Mouse (Mus musculus): ENCODE data around the gene Atp11c. TPM values are rescaled to one million over a fixed set of nuclear protein-coding genes. Genes with fewer than 3 reads are reported as not detected.

The Atp11c gene
- polyA plus RNA-seq, 1 experiment from 2014 or later: 3.1 TPM

DNA sequence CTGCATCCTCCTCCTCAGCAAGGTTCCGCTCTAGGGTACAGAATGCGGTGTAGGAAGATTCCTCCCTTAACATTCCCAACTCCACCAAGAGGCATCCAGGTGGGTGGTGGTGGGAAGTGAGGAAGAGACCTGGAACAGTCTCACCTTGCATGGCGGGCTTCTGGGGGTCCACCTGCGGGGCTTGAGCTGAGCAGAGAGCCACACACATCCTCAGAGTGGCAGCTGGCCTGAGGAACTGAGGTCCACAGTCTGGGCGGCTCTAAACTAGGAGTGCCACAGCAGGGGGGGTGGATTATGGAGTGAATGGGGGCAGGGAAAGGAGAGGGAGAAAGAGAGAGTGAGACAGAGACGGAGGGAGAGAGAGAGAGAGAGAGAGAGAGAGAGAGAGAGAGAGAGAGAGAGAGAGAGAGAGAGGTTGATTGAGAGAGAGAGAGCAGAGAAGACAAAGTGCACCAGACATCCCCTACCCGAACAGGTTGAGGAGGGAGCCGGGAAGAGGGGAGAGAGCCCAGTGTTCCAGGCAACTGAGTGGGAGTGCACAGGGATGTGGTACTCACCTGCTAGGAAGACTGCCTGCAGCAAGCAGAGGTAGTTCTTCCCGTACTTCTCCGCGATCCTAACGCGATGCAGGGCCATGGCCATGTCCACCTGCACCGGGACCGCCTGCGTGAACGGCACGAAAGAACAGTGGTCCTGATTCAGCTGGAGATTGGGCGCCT lies 414.3 kb downstream of the Atp11c start:
- peaks cover 18% of the 10 kb centered on the region for H3K27me3 ChIP-seq (ENCODE audit: control insufficient read depth, insufficient read depth, low read depth, low read length)
- H3K9me3 ChIP-seq (replicated peaks; ENCODE audit: control insufficient read depth, low read length): no peaks in the 10 kb centered on the region
- H3K36me3 ChIP-seq (ENCODE audit: control insufficient read depth, insufficient read depth): no peaks in the 10 kb centered on the region
- H3K4me1 ChIP-seq (ENCODE audit: control insufficient read depth, low read depth, low read length): no peaks in the 10 kb centered on the region
- WGBS (ENCODE audit: insufficient replicate concordance): 13% methylated on average over 19 of the region's 19 CpGs
- no peak overlapping the region for H3K9ac ChIP-seq (ENCODE audit: low read depth, low read length)
- no peak overlapping the region for H3K27ac ChIP-seq (ENCODE audit: low read length)
- no peak overlapping the region for H3K4me3 ChIP-seq (ENCODE audit: low read depth, low read length)
- 0 out of 2 replicates have a peak overlapping the region, but pooled peaks have one; percentile 6 for H3K4me2 ChIP-seq (ENCODE audit: low read depth, low read length)
- no peak for ATAC-seq (ENCODE audit: low read depth)

MicroRNA genes within 50 kb of the gene (microRNA counts, 519-probe panel; counts per million panel counts)
- 2,254 counts per million, percentile 44 among the panel's probes with 10 or more counts for microRNA mmu-miR-505

Small RNA genes within 50 kb of the gene (microRNA-seq; reads per million reads assigned to microRNA genes)
- gene Mir505: 95.8 reads per million, percentile 53 among the genes with 10 or more reads in this experiment

Other genes starting within 250 kb of the Atp11c start
- not detected in 2 replicates for gene Gm7073, start 53.4 kb downstream of the Atp11c start, polyA plus RNA-seq (2015; fragmentation: Nextera tagmentation; extraction: Ambion mirVana)

Data from liver, embryonic 16.5 days (tissue).